Mouse (Mus musculus) cerebellum, adult 2 months (tissue): ENCODE data around the gene Abhd12. TPM values are rescaled to one million over a fixed set of nuclear protein-coding genes. Genes with fewer than 3 reads are reported as not detected.

Experiments
- DNase-seq, 2 experiments: peaks; one replicate each; pipeline ENCODE4 v3.0.0; 2021
- H3K27ac ChIP-seq: fragments of 200-500 bp; 2 replicates; pipeline ENCODE4 v1.5.1; 2012; ENCODE audit warnings: low read length, control low read depth, inconsistent platforms; ENCODE audit not compliant: insufficient read depth
- H3K27me3 ChIP-seq: fragments of 200-500 bp; 2 replicates; pipeline ENCODE4 v1.6.1; 2012; ENCODE audit warnings: inconsistent platforms, mild to moderate bottlenecking, low read length, moderate library complexity; ENCODE audit not compliant: control insufficient read depth, insufficient read depth
- H3K4me1 ChIP-seq: fragments of 200-500 bp; 2 replicates; pipeline ENCODE4 v1.6.1; 2011; ENCODE audit warnings: low read length; ENCODE audit not compliant: control insufficient read depth, insufficient read depth
- H3K4me3 ChIP-seq: fragments of 200-500 bp; replicated peaks from 2 replicates; pipeline ENCODE3; 2011; ENCODE audit warnings: mild to moderate bottlenecking, low read depth, low read length, control low read depth; ENCODE audit not compliant: insufficient read depth
- CTCF ChIP-seq: fragments of 200-500 bp; IDR thresholded peaks from 2 replicates; pipeline ENCODE4 v1.5.1; 2011; ENCODE audit warnings: low read depth, mild to moderate bottlenecking, control low read depth, low read length, moderate library complexity, borderline replicate concordance; ENCODE audit not compliant: insufficient read depth
- POLR2A ChIP-seq: fragments of 200-500 bp; IDR thresholded peaks from 2 replicates; pipeline ENCODE4 v1.6.1; 2011; ENCODE audit warnings: low read length, control low read depth, borderline replicate concordance; ENCODE audit not compliant: insufficient read depth
- WGBS: fragments of 180-500 bp; shearing (Covaris S2); methylation state at CpG from one replicate; pipeline ENCODE4 v1.1.7; 2018; 5-methylcytosine and 5-hydroxymethylcytosine counted together
- polyA plus RNA-seq: library from polyadenylated mRNA; depleted of rRNA; stranded (reverse); fragments of >200 nt; gene quantifications from 2 replicates; pipeline ENCODE4 v1.2.3, GENCODE M21; 2012

Abhd12 gene
- polyA plus RNA-seq, 1 experiment = 263 TPM

- Histone ChIP-seq H3K4me1 (no peaks in the 10 kb centered on the region), H3K27me3 (no peaks in the 10 kb centered on the region), H3K27ac (no peak overlapping the region), H3K4me3 (no peak overlapping the region)
- peak in 1 of 2 experiments; percentile 41 for DNase-seq
- WGBS = 39% methylated on average over 6 of the region's 6 CpGs
- no peak for TF ChIP-seq POLR2A
- TF ChIP-seq CTCF = no peak
Observed at GRCm38 (mm10) chr2:150808381-150808780, 96.2 kb downstream of the Abhd12 start.

GRCm38 (mm10) chr2:150803035-150803434 is 101.5 kb downstream of the Abhd12 start:
- H3K27me3 ChIP-seq = no peaks in the 10 kb centered on the region

GRCm38 (mm10) chr2:150800616-150801015 is 103.9 kb downstream of the Abhd12 start:
- H3K4me1 ChIP-seq = no peaks in the 10 kb centered on the region
- no peak overlapping the region for H3K27ac ChIP-seq
- no peaks in the 10 kb centered on the region for H3K27me3 ChIP-seq
- no peak for DNase-seq
- WGBS = 68% methylated on average over 5 of the region's 5 CpGs
- TF ChIP-seq POLR2A (no peak), CTCF (no peak)
- H3K4me3 ChIP-seq = no peak overlapping the region

More at GRCm38 (mm10) chr2:150803035-150803434, 101.5 kb downstream of the Abhd12 start:
- Histone ChIP-seq H3K4me3 (no peak overlapping the region), H3K27ac (no peak overlapping the region), H3K4me1 (no peaks in the 10 kb centered on the region)
- WGBS = 93% methylated on average over 1 of the region's 1 CpGs
- DNase-seq = no peak
- TF ChIP-seq POLR2A = no peak
- TF ChIP-seq CTCF = peak; percentile 19; the same call in 1 of the 2 replicates

GRCm38 (mm10) chr2:150798084-150798483 is 106.5 kb downstream of the Abhd12 start:
- no peak for TF ChIP-seq CTCF
- no peak for TF ChIP-seq POLR2A
- no peaks in the 10 kb centered on the region for H3K4me1 ChIP-seq
- no peak overlapping the region for H3K4me3 ChIP-seq
- no peaks in the 10 kb centered on the region for H3K27me3 ChIP-seq
- no peak for DNase-seq
- 72% methylated on average over 7 of the region's 7 CpGs for WGBS
- H3K27ac ChIP-seq = no peak overlapping the region

GRCm38 (mm10) chr2:150793320-150793719 is 111.2 kb downstream of the Abhd12 start:
- DNase-seq = no peak
- H3K27me3 ChIP-seq = no peaks in the 10 kb centered on the region
- peaks cover 6% of the 10 kb centered on the region for H3K4me1 ChIP-seq
- TF ChIP-seq CTCF (no peak), POLR2A (no peak)
- H3K27ac ChIP-seq = no peak overlapping the region
- WGBS = 80% methylated on average over 4 of the region's 4 CpGs
- no peak overlapping the region for H3K4me3 ChIP-seq

GRCm38 (mm10) chr2:150788768-150789550 is 115.6 kb downstream of the Abhd12 start:
- H3K4me3 ChIP-seq = peak overlapping the region; percentile 4
- WGBS = 29% methylated on average over 4 of the region's 4 CpGs
- H3K4me1 ChIP-seq = peaks cover 6% of the 10 kb centered on the region
- H3K27ac ChIP-seq = no peak overlapping the region
- no peaks in the 10 kb centered on the region for H3K27me3 ChIP-seq
- TF ChIP-seq POLR2A (no peak), CTCF (peak; percentile 40; the same call in 1 of the 2 replicates)
- DNase-seq = peak; percentile 88

GRCm38 (mm10) chr2:150787234-150787771 is 117.2 kb downstream of the Abhd12 start:
- Histone ChIP-seq H3K4me3 (peak overlapping the region; percentile 75), H3K4me1 (peaks cover 6% of the 10 kb centered on the region), H3K27ac (no peak overlapping the region), H3K27me3 (no peaks in the 10 kb centered on the region)
- peak in 1 of 2 experiments; percentile 38 for DNase-seq
- TF ChIP-seq CTCF (no peak), POLR2A (no peak)
- WGBS = 2% methylated on average over 23 of the region's 23 CpGs
